Mouse (Mus musculus): ENCODE measurements around the gene Olfr323. TPM values are rescaled to one million over a fixed set of nuclear protein-coding genes. Genes with fewer than 3 reads are reported as not detected.

Gene Olfr323
- polyA plus RNA-seq (2012; rRNA removed), result not detected in 2 replicates

GRCm38 (mm10) chr11:58630401-58630800, at the start of gene Olfr323:
Gene Olfr323, minus strand, starts transcription at chr11:58630501.

GRCm38 (mm10) chr11:58658596-58658995, 28.3 kb upstream of the Olfr323 start, which contains the start of gene Olfr322:
Gene Olfr322, plus strand, starts transcription at chr11:58658782.

DNA sequence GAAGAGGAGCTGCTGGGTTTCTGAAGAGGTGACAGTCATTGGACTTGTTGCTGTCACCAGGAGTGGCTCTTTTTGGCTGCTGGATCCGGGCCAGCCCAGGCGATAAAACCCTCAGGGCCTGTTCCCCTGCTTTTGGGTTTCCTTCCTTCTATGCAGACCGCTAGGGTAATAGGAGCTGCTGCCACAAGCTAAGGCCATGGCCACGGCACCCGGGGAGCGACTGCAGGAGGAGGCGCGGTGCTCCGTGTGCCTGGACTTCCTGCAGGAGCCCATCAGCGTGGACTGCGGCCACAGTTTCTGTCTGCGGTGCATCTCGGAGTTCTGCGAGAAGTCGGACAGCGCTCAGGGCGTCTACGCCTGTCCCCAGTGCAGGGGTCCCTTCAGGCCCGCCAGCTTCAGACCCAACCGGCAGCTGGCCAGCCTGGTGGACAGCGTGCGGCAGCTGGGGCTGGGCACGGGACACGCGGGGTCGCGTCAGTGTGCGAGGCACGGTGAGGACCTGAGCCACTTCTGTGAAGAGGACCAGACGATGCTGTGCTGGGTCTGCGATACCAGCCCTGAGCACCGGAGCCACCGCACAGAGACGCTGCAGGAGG, 10.1 kb upstream of the Olfr323 start, which contains the start of gene Trim58:
Gene Trim58, plus strand, starts transcription at position 194 of the 596 bp plus-strand sequence.

GRCm38 (mm10) chr11:58615975-58616374, 14.3 kb downstream of the Olfr323 start, which contains the start of gene 2210407C18Rik:
Gene 2210407C18Rik, minus strand, starts transcription at chr11:58616075.

DNA sequence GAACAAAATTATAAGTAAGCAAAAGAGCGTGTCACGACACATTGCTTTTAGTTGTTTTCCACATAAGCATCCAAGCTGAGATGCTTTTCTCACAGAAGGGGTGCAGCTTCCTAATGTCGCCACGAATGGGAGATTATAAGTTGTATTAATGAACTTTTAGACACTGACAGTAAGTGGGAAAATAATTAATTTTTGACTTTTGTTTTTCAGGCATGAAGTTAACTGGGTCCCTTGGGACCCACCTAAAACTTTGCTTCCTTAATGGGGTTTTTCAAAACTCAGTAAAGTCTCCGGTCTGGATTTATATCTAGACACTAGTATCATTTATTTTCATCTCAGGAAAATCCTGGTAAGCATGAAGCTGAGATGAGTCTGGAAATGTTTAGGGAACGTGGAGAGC, 35.5 kb downstream of the Olfr323 start, which contains the start of gene Olfr324:
Gene Olfr324, plus strand, starts transcription at position 301 of the 400 bp plus-strand sequence.

GRCm38 (mm10) chr11:58577430-58577829, 52.9 kb downstream of the Olfr323 start, which contains the start of gene Olfr325:
Gene Olfr325, plus strand, starts transcription at chr11:58577730.

Other genes starting within 250 kb of the Olfr323 start
- not detected in 2 replicates for gene 1810065E05Rik, start 209.4 kb downstream of the Olfr323 start, polyA plus RNA-seq (2012; rRNA removed)
- gene Gm12253, start 197.9 kb downstream of the Olfr323 start, polyA plus RNA-seq (2012; rRNA removed), result not detected in 2 replicates
- not detected in 2 replicates for gene Lypd9, start 177.6 kb downstream of the Olfr323 start, polyA plus RNA-seq (2012; rRNA removed)
- gene Olfr30, start 168.2 kb downstream of the Olfr323 start, polyA plus RNA-seq (2012; rRNA removed), result not detected in 2 replicates
- not detected in 2 replicates for gene Olfr332, start 137.9 kb downstream of the Olfr323 start, polyA plus RNA-seq (2012; rRNA removed)
- not detected in 2 replicates for gene Olfr331, start 127.9 kb downstream of the Olfr323 start, polyA plus RNA-seq (2012; rRNA removed)
- gene Olfr330, start 95.7 kb downstream of the Olfr323 start, polyA plus RNA-seq (2012; rRNA removed), result not detected in 2 replicates
- not detected in 2 replicates for gene Olfr329-ps, start 84.1 kb downstream of the Olfr323 start, polyA plus RNA-seq (2012; rRNA removed)
- gene Olfr328, start 74.9 kb downstream of the Olfr323 start, polyA plus RNA-seq (2012; rRNA removed), result 0.02 and 0.03 TPM in 2 replicates
- 0.06 and 0.08 TPM in 2 replicates for gene Olfr224, start 59.9 kb downstream of the Olfr323 start, polyA plus RNA-seq (2012; rRNA removed)
- not detected in 2 replicates for gene Olfr325, start 52.8 kb downstream of the Olfr323 start, polyA plus RNA-seq (2012; rRNA removed)
- gene Olfr324, start 35.4 kb downstream of the Olfr323 start, polyA plus RNA-seq (2012; rRNA removed), result 0.03 and 0.05 TPM in 2 replicates
- gene 2210407C18Rik, start 14.4 kb downstream of the Olfr323 start, polyA plus RNA-seq (2012; rRNA removed), result not detected in 2 replicates
- 0.11 TPM in 1 of 2 replicates, not detected in the other for gene Trim58, start 10.0 kb upstream of the Olfr323 start, polyA plus RNA-seq (2012; rRNA removed)
- gene Olfr322, start 28.3 kb upstream of the Olfr323 start, polyA plus RNA-seq (2012; rRNA removed), result 0.01 TPM in 1 of 2 replicates, not detected in the other
- not detected in 2 replicates for gene Olfr320, start 50.6 kb upstream of the Olfr323 start, polyA plus RNA-seq (2012; rRNA removed)
- gene Olfr319, start 68.7 kb upstream of the Olfr323 start, polyA plus RNA-seq (2012; rRNA removed), result not detected in 2 replicates
- gene Olfr318, start 93.5 kb upstream of the Olfr323 start, polyA plus RNA-seq (2012; rRNA removed), result not detected in 2 replicates
- 0.16 and 0.28 TPM in 2 replicates for gene Olfr317, start 108.7 kb upstream of the Olfr323 start, polyA plus RNA-seq (2012; rRNA removed)
- not detected in 2 replicates for gene Olfr316, start 122.2 kb upstream of the Olfr323 start, polyA plus RNA-seq (2012; rRNA removed)
- gene Olfr315, start 142.7 kb upstream of the Olfr323 start, polyA plus RNA-seq (2012; rRNA removed), result not detected in 2 replicates
- gene Olfr314, start 152.5 kb upstream of the Olfr323 start, polyA plus RNA-seq (2012; rRNA removed), result not detected in 2 replicates
- 2.4 and 3.0 TPM in 2 replicates for gene Fam183b, start 171.5 kb upstream of the Olfr323 start, polyA plus RNA-seq (2012; rRNA removed)
- not detected in 2 replicates for gene Olfr313, start 184.5 kb upstream of the Olfr323 start, polyA plus RNA-seq (2012; rRNA removed)
- gene Olfr312, start 198.7 kb upstream of the Olfr323 start, polyA plus RNA-seq (2012; rRNA removed), result not detected in 2 replicates
- not detected in 2 replicates for gene Olfr311, start 208.8 kb upstream of the Olfr323 start, polyA plus RNA-seq (2012; rRNA removed)
- gene Gm12258, start 216.7 kb upstream of the Olfr323 start, polyA plus RNA-seq (2012; rRNA removed), result 27.6 and 31.1 TPM in 2 replicates
- 9.6 and 10.4 TPM in 2 replicates for gene 2810021J22Rik, start 236.7 kb upstream of the Olfr323 start, polyA plus RNA-seq (2012; rRNA removed)